Mouse (Mus musculus) mouse trophoblast stem cell (cell line): ENCODE results near the gene Phip.

Experiments used
- in situ Hi-C, 2 experiments: fragments of 300-500 bp; cut with MseI, MboI; formaldehyde crosslinking; loops; 2 replicates in 1 of 2; 3 replicates in 1 of 2; pipeline ENCODE4 v1.15.1; 2025

Phip gene

GRCm38 (mm10) chr9:82867698-82868097 is 107.6 kb downstream of the Phip start:
- in situ Hi-C loops, result no loop called here

- in situ Hi-C loops, result no loop called here
Measured at GRCm38 (mm10) chr9:82866121-82866520, 109.2 kb downstream of the Phip start.

DNA sequence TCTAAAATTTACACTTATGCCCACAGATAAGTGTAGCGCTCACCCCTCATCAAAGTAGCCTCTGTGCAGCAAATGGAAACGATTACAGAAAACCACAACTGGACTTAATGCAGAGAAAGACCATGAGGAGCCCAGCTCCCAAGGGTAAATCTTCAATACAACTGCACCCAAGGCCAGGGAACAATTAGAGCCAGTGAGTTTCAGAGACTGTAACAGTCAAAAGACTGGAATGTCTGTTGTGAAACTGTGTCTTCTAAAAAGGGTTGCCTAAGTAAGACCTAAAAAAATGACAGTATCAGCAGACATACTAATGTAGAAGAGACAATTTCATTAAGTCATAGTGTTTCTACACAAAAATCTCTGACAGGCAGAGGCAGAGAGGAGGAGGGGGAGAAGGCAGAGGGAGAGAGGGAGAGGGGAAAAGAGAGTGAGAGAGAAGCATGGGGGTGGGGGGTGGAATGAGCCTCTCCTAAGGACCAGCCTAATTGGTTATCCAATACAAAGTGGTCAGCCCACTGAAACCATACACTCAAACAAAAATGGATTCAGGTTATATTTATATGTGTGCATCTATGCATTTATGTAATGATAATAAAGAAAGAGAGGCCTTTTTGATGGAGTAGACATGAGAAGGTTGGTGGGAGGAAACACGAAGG is 113.4 kb downstream of the Phip start:
- in situ Hi-C loops, result no loop called here

- in situ Hi-C loops, result no loop called here
Measured at GRCm38 (mm10) chr9:82861316-82861715, 114.0 kb downstream of the Phip start.

DNA sequence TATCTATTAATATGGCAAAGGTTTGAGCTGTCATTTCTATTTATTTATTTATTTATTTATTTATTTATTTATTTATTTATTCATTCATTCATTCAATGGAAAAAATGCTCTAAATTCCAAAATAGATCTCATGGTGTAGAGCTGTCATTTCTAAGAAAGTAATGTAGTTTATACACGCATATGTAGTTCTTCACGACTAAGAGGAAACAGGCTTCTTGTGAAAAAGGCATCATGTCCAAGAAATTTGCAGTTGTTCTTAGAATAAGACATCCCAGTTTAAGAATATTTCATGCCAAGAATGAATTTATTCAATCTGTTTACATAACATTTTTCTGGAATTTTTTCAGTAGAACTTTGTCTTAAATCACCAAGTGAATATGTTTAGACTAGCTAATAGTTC is 114.5 kb downstream of the Phip start:
- in situ Hi-C loops, result no loop called here

DNA sequence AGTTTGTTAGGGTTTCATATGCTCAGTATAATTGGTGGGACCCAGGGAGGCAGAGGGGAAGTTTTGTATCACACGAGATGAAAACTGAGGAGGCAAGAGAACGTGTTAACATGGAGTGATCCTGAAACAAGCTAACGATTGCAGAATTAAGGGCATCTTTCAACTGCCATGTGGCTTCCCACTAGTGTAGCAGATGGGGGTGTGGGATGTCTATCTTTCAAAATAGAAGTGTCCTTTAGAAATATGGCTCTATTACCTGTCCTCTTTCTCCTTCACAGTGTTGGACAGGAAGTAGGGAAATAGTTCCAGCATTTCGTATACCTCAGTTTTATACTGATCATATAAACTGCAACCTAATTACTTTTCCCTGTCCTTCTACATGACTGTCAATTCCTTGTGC is 119.1 kb downstream of the Phip start:
- in situ Hi-C loops, result no loop called here

GRCm38 (mm10) chr9:82854973-82855614 is 120.2 kb downstream of the Phip start:
- in situ Hi-C loops, result no loop called here

GRCm38 (mm10) chr9:82854040-82854439 is 121.3 kb downstream of the Phip start:
- in situ Hi-C loops, result no loop called here

DNA sequence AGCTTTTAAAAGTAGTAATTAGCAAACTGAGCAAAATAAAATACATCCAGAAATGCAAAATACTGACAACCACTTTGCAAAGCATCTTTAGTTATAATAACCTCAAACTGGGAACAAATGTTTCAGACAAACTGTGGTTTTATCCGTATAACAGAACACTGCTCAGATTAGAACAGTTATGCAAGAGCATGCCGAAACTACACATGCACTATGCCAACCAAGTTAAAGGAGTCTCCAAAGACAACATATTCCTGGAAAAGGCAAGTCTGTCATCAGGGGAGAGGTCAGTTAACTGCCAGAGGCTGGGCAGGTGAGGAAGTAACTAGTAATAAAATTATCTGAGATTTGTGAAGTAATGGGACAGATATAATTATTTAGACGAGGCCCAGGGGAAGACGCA is 132.6 kb downstream of the Phip start:
- in situ Hi-C loops, result no loop called here

DNA sequence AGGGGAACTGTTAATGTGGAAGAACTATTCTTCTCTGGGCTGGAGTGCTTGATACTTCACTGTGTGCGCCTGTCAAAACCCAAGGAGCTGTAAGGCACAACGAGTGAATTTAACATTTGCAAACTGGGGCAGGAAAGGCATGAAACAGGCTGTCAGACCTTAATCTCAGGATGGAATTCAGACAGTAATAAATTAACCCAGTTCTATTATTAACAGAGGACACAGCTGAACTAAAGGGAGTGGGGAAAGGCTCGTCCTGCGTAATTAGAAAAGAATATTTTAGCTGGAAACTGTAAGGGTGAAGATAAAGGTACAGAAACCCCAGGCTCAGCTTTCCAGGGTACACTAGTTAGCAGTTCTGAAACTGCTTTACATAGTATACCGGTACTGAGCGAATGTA is 139.4 kb downstream of the Phip start:
- in situ Hi-C loops, result no loop called here

DNA sequence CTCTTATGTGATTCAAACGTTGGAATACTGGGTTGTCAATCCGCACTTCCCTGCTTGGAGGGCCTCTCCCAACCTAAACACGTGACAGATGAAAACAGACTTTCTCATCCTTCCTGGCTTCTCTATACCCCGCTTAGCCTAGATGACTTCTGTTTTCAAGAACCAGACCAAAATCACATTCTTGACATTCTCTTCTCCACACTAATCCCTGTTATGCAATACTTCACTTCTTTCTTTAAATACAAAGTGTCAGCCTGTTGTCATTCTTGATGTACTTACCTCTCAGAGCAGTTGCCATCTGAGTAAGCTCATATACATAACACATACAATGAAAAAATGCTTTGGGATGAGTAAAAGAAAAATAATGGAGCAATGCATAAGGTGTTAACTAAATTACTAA is 143.4 kb downstream of the Phip start:
- in situ Hi-C loops, result no loop called here

GRCm38 (mm10) chr9:82829693-82830430 is 145.5 kb downstream of the Phip start:
- in situ Hi-C loops, result no loop called here

DNA sequence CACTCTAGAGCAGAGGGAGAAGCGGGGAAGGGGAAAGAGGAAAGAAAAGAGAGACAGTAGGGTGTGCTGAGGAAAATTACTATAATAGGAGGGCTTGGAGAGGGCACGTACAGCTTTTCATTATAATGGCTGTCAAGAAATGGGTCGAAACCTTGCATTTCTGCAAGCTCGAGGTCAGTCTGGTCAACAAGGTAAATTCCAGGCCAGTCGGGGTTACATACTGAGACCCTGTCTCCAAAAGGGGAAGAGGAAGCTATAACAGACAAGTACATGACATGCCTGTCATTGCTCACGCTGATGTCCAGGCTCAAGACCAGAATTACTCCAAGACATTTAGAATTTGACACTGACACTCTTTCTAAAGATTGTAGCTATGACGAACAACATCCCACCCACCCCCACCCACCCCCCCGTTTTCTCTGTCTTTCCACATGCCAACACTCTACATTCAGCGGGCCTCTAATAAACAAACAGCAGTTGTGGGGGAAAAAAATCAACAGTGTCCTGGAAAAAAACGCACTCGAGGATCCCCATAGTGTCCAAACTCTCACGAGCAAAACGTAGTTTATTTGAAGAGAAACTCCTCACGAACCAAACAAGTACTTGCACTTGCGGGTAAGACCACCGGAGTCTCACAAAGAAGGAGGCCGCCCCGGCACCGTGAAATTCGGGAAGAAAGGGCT is 146.2 kb downstream of the Phip start, which contains the start of gene Irak1bp1:
Gene Irak1bp1, plus strand, starts transcription at position 534 of the 683 bp plus-strand sequence.
- in situ Hi-C loops, result no loop called here

- in situ Hi-C loops, result no loop called here
Measured at GRCm38 (mm10) chr9:82826426-82826825, 148.9 kb downstream of the Phip start.
